Mouse (Mus musculus): Measurements from ENCODE around the gene Ttll2. TPM values are rescaled to one million over a fixed set of nuclear protein-coding genes. Genes with fewer than 3 reads are reported as not detected.
A peak's percentile ranks its signal among the peaks of the same experiment; 100 is the strongest.
"Not testable (repeated sequence)": the region's sequence is repeated elsewhere in the genome, so short reads cannot be mapped to it uniquely, and the experiment has no call there.

The Ttll2 gene
- under 1 TPM in 1 of 2 experiments, not detected in 1; 0.20 TPM for total RNA-seq (2021)
- long read RNA-seq, experiment 1: 0 reads
- long read RNA-seq, experiment 2: 0 reads

- not testable (repeated sequence) for DNase-seq
Measured at GRCm38 (mm10) chr17:7352596-7352995, at the start of gene Ttll2. Ttll2 (minus strand) TSS chr17:7352696.

- not testable (repeated sequence) for DNase-seq
Measured at GRCm38 (mm10) chr17:7399770-7400169, 47.3 kb upstream of the Ttll2 start.

- DNase-seq: peak; percentile 39 to 45
Measured at GRCm38 (mm10) chr17:7398198-7398847, 45.8 kb upstream of the Ttll2 start.

GRCm38 (mm10) chr17:7397079-7397478, 44.6 kb upstream of the Ttll2 start:
- DNase-seq: not testable (repeated sequence)

- not testable (repeated sequence) for DNase-seq
Measured at GRCm38 (mm10) chr17:7396288-7396687, 43.8 kb upstream of the Ttll2 start.

- peak; percentile 26 to 29 for DNase-seq
Measured at GRCm38 (mm10) chr17:7395671-7396070, 43.2 kb upstream of the Ttll2 start.

- peak; percentile 35 to 39 for DNase-seq
Measured at GRCm38 (mm10) chr17:7395116-7395515, 42.6 kb upstream of the Ttll2 start.

- peak; percentile 37 to 56 for DNase-seq
Measured at GRCm38 (mm10) chr17:7389898-7390297, 37.4 kb upstream of the Ttll2 start.

- DNase-seq: not testable (repeated sequence)
Measured at GRCm38 (mm10) chr17:7388958-7389356, 36.5 kb upstream of the Ttll2 start.

- DNase-seq: not testable (repeated sequence)
Measured at GRCm38 (mm10) chr17:7388341-7388957, 36.0 kb upstream of the Ttll2 start.

GRCm38 (mm10) chr17:7386016-7386415, 33.5 kb upstream of the Ttll2 start:
- not testable (repeated sequence) for DNase-seq

GRCm38 (mm10) chr17:7385364-7385763, 32.9 kb upstream of the Ttll2 start, which contains the start of gene Unc93a2:
Unc93a2 (minus strand) TSS chr17:7385464.
- DNase-seq: not testable (repeated sequence)

GRCm38 (mm10) chr17:7383167-7384143, 31.0 kb upstream of the Ttll2 start:
- not testable (repeated sequence) for DNase-seq

GRCm38 (mm10) chr17:7382711-7383110, 30.2 kb upstream of the Ttll2 start:
- DNase-seq: not testable (repeated sequence)

GRCm38 (mm10) chr17:7377907-7378306, 25.4 kb upstream of the Ttll2 start:
- DNase-seq: not testable (repeated sequence)

GRCm38 (mm10) chr17:7376951-7377700, 24.6 kb upstream of the Ttll2 start:
- DNase-seq: not testable (repeated sequence)

- not testable (repeated sequence) for DNase-seq
Measured at GRCm38 (mm10) chr17:7371879-7372278, 19.4 kb upstream of the Ttll2 start, which contains the start of gene Gm49630. Gm49630 (minus strand) TSS chr17:7371979.

GRCm38 (mm10) chr17:7369401-7369800, 16.9 kb upstream of the Ttll2 start:
- peak; percentile 22 to 50 for DNase-seq

- not testable (repeated sequence) for DNase-seq
Measured at GRCm38 (mm10) chr17:7366676-7367374, 14.3 kb upstream of the Ttll2 start.

- not testable (repeated sequence) for DNase-seq
Measured at GRCm38 (mm10) chr17:7366265-7366664, 13.8 kb upstream of the Ttll2 start.

GRCm38 (mm10) chr17:7365615-7366014, 13.1 kb upstream of the Ttll2 start:
- not testable (repeated sequence) for DNase-seq

All from adrenal gland, postnatal 36 days (tissue).